10 mouse cellular contexts compared by ENCODE assay signal in genomic region chr12:45514459-45514858, GRCm38 (mm10).
"Had no signal": no experiment of that assay in that cellular context is flagged by ENCODE, and none has a peak within 500 bp of the region (broad histone marks: within the 10 kb centered on the region; RNA-seq: fewer than 3 reads in every experiment).

No protein-coding gene starts in this region.

- H3K9me3 ChIP-seq: kidney, embryonic 15.5 days; limb, embryonic 13.5 days; neural tube, embryonic 12.5 days had no signal

- H3K27me3 ChIP-seq: kidney, embryonic 15.5 days; limb, embryonic 13.5 days; neural tube, embryonic 12.5 days had no signal

- H3K4me1 ChIP-seq: kidney, embryonic 15.5 days; limb, embryonic 13.5 days; neural tube, embryonic 12.5 days had no signal

- H3K36me3 ChIP-seq: kidney, embryonic 15.5 days; limb, embryonic 13.5 days; neural tube, embryonic 12.5 days had no signal

- H3K9ac ChIP-seq: kidney, embryonic 15.5 days; limb, embryonic 13.5 days; liver, embryonic 14.5 days; neural tube, embryonic 12.5 days had no signal

- DNase-seq: kidney, adult 2 months; kidney, postnatal 36 days; left cerebral cortex, postnatal 4 days; lung, adult 18-20 months; thymus, postnatal 14 days had no signal

- H3K4me2 ChIP-seq: kidney, embryonic 15.5 days; limb, embryonic 13.5 days; neural tube, embryonic 12.5 days had no signal

- H3K4me3 ChIP-seq: kidney, embryonic 15.5 days; limb, embryonic 13.5 days; neural tube, embryonic 12.5 days had no signal

- H3K27ac ChIP-seq: kidney, embryonic 15.5 days; limb, embryonic 13.5 days; liver, embryonic 14.5 days; neural tube, embryonic 12.5 days; stomach, postnatal 0 days had no signal
